Mouse (Mus musculus): ENCODE measurements around the gene Rps2.
"Not testable (repeated sequence)": the region's sequence is repeated elsewhere in the genome, so short reads cannot be mapped to it uniquely, and the experiment has no call there.

Rps2 gene

DNA sequence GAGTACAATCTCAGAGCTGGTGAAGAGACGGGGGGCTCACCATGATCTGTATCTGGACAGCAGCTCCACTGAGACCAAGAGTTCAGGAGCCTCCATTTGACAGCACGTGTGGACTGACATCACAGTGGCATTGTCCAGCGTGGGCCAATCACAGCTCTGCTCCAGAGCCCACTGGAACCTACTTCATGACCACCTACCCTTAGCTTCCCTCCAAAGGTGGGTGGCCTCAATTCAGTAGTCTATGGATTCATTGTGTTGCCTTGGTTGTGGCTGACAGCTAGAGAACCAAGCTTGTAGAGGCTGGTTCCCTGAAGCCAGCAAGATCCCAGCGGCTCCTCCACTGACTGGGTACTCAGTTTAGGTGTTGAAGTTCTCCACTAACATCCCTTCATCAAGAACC, at the start of gene Rps2, which contains the start of gene Rnf151:
Gene Rps2 (plus strand): TSS at position 174 of the 400 bp plus-strand sequence.
Gene Rnf151 (minus strand): TSS at position 121 of the 400 bp plus-strand sequence.
- no peak for DNase-seq

DNA sequence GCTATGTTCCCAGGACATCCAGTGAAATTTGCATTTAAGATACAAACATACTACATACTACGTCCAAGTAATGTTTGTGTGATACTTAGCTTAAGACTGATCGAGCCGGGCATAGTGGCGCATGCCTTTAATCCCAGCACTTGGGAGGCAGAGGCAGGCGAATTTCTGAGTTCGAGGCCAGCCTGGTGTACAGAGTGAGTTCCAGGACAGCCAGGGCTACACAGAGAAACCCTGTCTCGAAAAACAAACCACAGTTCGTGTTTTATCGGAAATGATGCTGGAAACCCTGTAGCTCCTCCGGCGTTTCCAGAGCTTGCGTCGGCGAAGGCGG, 48.7 kb upstream of the Rps2 start:
- DNase-seq = not testable (repeated sequence)

DNA sequence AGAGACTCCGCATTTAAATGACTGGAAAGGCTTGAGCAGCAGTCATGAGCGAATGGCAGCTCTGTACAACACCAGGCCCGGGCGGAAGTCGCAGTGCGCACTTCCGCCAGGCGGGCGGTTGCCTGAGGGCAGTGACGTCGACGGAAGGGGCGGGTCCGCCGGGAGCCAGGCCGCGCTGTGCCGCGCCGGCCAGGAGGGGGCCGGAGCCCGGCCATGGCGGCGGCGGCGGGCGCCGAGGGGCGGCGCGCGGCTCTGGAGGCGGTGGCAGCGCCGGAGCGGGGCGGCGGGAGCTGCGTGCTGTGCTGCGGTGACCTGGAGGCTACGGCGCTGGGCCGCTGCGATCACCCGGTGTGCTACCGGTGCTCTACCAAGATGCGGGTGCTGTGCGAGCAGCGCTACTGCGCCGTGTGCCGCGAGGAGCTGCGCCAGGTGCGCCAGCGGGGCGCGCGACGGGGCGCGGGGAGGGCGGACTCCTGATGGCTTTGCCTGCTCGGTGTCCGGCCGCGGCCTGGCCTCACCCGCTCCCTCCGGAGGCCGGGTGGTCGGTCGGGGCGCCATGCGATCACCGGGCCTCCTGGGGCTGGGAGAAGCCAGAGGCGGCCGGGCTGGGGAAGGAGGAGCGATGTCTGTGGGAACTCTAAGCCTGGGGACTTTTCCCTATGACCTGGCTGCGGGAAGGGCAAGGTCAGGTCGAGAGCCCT, 48.2 kb upstream of the Rps2 start, which contains the start of gene Zfp598:
Gene Zfp598 (plus strand): TSS at position 143 of the 701 bp plus-strand sequence.
- peak; percentile 97 for DNase-seq

DNA sequence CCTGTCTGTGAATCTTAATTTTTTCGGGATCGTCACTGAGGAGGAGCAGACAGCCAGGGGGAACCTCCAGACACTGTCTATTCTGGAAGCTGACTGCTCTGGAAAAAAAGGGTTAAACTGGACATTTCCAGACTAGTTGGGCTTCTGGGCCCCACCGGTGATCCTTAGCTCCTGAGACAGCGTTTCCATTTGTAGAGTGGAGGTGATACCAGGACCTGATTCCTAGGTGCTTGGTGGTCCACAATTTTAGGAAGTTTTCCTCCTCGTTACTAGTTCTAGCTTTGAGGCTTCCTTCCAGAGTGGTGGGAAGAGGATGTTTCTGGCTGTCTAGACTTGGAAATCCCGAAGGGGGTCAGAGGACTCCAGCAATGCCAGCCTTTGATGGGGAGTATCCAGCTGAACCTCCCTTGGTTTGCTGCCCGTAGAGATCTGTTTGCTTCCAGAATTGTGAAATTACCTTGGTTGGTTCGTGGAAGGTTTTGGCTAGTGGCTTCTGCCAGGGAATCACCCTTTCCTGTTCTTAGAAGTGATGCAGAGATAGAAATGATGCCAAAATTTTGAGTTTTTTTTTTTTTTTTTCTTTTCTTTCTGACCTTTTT, 47.6 kb upstream of the Rps2 start:
- DNase-seq = no peak

DNA sequence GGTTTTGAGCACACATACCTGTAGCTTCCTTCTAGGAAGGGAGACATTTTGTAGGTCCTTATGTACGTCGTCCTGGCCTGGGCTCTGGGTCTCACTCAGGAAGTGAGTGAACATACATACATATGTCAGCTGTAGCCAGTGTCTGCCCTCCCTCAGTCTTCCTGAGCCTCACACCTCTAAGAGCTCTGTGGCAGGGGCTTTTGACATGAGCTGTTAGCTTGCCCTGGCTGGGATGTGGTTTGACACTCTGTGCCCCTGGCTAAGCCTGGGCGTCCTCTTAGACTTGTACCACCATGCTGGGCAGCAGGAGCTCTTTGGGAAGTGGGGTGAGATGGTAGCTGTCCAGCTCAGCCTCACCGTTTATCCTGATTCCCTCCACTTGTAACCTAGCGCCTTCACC, 46.6 kb upstream of the Rps2 start:
- no peak for DNase-seq

DNA sequence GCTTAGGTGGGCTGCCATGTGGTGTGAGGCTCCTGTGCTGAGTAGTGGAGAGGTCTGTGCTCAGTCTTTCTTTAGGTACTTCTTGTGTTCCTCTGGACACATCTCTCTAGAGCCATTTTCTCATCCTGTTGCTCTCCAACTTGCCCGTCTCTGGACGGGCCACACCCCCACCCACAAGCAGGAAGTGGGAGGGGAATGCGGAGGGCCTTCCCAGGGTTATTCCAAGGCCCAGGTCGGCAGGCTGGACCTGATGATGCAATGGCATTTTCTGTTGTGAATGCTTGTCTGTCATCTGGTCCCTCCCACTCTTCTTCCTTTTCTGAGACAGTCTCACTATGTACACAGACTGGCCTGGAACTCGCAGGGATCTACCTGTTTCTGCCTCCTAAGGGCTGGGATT, 45.8 kb upstream of the Rps2 start:
- peak; percentile 88 for DNase-seq

DNA sequence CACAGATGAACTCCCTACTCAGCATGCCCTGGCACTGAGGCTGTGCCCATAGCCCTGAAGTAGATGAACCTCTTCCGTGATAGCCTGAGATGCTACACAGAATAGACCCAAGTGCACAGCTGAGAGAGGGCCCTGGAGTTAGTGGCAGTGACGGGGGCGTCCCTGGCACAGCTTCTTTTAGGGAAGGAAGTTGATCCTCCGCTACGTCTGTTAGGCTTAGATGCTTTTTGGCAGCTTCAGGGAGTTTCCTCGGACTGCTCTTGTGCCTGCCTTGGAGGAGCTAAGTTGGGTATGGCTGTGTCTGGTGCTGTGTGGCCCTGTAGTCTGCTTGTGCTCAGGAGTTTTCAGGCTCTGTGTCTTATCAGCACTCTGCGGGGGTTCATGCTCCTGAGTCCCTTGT, 43.6 kb upstream of the Rps2 start:
- no peak for DNase-seq

DNA sequence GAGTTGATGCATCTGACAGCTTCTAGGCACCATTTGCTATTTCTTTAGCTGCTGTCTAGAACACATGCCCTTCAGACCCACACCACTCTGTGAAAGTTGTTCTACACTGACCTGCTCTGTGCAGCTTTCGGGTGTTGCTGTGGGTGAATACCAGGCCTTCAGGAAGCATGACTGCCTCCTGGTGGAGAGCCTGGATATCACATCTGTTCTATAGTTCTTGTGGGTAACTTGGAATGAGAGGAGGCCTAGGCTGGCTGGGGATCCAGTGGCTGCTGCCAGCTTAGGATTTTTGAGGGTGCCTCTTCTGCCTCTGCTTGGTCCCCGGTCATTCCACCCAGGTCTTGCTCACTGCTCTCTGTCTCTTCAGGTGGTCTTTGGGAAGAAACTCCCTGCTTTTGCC, 41.7 kb upstream of the Rps2 start:
- DNase-seq = peak; percentile 90

DNA sequence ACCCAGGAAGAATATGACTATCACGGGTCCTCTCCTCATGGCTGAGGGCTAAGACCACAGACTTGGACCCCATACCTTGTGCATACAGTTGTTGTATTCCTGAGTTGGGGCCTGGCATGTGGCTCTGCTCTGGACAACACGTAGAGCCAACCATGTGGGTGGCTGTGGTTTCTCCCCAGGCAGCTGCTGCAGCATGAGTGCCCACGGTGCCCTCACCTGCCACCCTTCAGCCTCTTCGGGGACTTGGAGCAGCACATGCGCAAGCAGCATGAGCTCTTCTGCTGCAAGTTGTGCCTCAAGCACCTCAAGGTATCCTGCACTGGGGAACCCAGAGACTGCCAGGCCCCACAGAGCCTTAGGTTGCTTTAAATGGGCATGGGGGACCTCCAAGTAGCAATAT, 41.0 kb upstream of the Rps2 start:
- DNase-seq = no peak

DNA sequence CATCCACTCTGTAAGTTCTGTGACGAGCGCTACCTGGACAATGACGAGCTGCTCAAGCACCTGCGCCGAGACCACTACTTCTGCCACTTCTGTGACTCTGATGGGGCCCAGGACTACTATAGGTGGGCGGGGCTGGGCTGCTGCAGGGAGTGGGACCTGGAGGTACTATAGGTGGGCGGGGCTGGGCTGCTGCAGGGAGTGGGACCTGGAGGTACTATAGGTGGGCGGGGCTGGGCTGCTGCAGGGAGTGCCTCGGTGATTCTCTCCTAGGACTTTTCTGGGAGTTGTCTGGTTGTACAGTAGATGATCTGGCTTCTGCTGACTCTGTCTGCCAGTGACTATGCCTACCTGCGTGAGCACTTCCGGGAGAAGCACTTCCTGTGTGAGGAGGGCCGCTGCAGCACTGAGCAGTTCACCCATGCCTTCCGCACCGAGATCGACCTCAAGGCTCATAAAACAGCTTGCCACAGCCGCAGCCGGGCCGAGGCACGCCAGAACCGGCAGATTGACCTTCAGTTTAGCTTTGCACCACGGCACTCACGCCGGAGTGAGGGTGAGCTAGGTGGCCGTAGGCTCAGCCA, 40.3 kb upstream of the Rps2 start:
- DNase-seq = no peak

DNA sequence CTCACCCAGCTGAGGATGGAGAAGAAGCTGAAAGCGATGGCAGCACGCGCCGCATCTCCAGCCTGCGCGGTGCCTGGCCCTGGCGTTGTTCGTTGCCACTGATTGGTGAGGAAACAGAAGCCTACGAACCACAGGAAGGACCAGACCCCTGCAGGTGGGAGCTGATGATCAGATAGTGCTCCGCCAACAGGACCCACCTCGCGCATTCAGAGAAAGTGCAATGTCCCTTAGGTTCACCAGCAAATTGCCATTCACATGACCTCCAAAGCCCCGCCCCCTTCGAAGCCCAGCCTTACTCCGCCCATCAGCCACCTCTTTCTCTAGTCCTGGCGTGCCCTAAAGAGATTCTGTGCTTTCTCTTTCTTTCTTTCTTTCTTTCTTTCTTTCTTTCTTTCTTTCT, 31.4 kb upstream of the Rps2 start:
- peak; percentile 73 for DNase-seq

DNA sequence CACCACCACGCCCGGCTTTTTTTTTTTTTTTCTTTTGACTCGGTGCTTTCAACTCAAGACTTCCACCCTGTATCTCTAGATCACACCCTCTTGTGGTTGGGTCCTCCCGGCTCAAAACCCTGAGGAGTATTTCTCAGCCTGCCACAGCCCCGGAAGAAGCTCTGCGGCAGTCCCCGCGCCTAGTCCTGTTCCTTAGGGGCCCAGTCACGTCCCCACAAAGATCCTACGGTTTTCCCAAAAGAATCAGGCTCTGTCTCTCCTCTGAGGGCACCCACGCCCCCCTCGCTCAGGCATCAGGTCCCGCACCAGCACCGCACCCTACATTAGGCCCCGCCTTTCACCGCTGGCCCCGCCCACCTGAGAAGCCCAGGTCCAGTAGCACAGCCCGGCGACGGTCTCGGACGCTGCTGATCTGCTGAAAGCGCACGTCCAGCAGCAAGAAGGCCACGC, 30.7 kb upstream of the Rps2 start:
- peak; percentile 84 for DNase-seq

DNA sequence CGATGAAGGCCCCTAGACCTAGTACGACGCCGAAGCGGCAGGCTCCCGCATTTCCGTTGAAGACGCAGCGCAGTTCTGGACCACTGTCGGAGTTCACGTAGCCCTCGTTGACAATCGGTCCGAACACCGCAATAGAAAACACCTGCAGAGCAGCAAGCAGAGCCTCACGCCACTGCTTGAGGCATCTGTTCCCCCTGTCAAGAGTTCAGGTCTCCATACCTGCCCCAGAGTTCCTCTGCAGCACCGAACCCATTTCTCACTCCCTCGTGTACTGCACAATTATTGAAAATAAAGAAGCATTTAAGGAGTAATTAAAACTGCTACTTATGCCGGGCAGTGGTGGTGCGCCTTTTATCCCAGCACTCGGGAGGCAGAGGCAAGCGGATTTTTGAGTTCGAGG, 30.3 kb upstream of the Rps2 start:
- DNase-seq = no peak

DNA sequence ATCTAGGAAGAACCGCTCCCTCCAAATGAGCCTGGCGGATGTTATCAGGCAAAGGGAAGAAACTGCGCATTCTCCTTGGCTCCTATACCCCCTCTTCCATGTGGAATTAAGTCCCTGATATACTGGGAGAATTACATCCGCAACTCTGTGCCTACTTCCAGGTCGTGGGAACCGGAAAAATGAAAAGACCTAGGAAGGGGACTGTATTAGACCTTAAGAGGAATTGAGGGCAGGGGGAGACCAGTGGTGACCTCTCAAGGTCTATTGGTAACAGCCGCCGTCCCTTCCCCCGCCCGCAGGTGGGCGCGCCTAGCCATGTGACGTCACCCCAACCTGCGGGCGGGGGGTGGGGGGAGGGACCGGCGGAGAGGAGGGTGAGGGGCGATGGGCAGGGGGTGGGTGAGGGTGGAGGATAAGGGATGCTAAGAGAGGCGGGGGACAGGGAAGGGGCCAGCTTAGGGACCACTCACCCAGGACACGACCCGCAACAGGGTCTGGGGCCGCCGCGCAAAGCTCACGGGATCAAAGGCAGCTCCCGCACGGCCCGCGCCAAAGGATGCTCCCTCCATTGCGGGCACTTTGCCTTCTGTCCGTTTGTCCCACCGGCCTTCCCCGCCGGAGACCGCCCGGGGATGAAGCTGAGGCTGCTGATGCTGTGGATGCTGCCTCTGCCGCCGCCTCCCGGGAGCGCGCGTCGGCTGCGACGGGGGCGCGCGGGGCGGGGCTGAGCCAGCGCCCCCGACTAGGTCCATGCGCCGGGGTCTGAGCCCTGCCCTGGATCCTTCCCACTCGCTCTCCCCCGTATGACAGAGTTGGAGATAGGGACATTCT, 28.4 kb upstream of the Rps2 start, which contains the start of gene Syngr3:
Gene Syngr3 (minus strand): TSS at position 705 of the 831 bp plus-strand sequence.
- no peak for DNase-seq

DNA sequence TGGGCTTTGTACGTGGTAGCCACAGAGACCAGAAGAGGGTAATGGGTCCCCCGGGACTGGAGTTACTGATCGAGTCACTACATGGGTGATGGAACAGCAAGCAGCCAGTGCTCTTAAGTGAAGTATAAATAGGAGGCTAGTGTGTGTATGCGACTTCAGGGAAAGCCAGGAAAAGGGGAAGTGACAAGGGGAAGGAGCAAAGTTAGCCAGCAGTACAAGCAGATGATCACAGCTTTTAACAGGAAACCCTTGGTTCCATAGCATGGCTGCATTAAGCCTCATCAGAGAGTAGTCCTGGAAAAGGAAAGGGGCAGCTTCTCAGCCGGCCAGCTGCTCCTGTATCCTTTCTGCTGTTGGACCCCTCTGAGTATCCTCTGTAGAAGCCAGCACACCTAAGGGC, 25.5 kb upstream of the Rps2 start:
- DNase-seq = no peak

DNA sequence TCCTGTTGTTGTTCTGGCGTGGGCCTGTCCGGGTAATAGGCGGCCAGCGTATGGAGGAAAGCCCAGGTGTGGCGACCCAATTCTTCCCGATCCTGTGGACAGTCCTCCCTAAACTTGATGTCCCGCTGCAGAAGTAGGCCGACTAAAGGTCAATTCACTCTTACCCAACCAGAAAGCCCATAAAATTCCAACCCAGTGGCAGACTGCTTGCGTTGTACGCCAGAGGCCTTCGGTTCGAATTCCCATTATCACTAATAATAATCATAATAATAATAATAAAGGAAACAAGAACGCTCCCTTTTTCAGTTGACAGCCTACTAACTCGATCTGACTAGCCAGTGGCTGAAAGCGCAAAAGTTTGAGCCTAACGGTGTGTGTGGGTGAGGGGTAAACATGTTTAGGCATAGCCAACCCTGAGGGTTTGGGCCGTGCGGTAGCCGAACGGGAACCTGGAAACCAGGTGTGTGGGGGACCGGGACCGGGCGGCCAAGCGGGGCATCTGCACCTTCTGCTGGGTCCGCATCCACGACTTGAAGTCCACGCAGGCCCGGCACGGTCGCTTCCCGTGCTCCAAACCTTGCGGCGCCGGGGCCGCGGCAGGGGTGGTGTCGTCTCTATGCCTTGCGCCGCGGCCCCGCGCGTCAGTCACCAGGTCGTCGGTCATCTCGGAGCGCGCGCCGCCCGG, 22.4 kb upstream of the Rps2 start:
- DNase-seq = peak; percentile 10

DNA sequence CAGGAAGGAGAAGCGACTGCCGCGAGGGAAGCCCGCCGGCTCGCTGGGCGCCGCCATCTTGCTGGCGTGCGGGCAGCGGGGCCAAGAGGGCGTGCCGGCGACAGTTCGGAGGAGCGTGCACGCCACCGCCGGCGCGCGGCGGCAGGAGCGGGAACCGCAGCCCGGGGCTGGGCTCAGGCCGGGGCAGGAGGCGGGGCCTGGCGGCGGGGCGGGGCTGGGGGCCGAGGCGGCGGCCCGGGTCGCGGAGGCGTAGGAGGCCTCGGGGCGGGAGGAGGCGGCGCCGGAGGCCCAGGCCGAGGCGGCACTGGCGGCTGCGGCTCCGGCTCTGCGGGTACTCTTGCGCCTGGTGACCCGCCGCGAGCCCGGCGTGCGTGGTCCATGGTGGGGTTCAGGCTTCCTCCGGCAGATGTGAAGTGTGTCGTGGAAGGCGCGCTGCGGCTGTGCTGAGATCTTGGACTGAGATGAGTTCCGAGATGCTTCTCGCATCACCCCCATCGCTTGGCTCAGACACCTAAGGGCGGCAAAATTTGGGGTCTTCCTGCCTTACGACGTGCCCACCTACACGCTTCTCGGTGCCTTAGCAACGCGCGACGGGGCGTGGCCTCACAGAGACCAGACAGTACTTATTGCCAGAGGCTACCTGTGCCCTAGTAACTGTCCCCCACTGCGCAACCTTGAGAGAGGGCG, 21.8 kb upstream of the Rps2 start, which contains the start of the genes Gfer and Noxo1:
Gene Gfer (minus strand): TSS at position 146 of the 687 bp plus-strand sequence.
Gene Noxo1 (plus strand): TSS at position 224 of the 687 bp plus-strand sequence.
- DNase-seq = peak; percentile 91

DNA sequence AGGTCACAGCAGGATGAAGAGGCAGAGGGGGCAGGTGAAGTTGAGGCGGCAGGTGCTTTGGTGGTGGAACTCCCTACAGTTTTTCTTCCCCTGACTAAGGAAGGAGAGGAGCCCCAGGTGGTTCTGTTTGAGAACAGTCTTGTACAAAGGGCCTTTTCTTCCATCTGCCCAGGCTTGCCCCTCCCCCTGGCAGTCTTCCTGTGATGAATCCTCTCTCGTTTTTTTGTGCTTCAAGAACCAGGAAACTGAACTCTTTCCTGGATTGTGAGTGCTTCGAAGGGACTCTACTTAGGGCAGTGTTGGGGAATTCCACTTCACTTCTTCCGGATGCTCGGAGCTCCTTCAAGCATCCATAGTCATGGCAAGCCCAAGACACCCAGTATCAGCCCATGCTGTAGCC, 19.9 kb upstream of the Rps2 start:
- no peak for DNase-seq

DNA sequence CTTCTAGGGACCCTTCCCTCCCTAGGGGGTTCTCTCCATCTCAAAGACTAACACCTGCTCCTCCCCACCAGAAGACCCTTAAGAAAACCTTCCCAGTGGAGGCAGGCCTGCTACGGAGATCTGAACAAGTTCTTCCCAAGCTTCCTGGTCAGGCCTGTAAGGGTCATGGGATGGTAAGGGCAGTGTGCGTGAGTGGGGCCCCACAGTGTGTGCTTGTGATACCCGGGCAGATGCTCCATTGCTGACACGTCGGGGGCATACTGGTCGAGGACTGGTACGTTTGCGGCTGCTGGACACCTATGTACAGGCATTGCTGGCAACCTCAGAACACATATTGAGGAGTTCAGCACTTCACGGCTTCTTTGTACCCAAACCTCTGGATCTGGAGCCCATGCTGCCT, 19.2 kb upstream of the Rps2 start:
- no peak for DNase-seq

DNA sequence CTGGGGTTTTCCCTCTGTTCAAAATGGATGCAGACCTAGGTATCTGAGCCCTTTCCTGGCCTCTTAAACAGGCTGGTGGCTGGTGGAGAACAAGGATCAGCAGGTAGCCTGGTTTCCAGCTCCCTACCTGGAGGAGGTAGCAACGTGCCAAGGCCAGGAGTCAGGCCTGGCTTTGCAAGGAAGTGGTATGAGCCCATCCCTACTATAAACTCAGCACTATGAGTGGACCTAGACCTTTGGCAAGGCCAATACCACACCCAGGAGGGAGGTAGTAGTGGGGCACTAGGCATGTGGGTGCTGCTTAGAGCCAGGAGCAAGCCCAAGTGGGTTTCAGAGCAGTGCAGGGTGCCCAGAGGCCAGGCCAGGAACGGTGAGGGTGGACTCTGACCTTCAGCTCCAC, 18.4 kb upstream of the Rps2 start:
- DNase-seq = no peak

DNA sequence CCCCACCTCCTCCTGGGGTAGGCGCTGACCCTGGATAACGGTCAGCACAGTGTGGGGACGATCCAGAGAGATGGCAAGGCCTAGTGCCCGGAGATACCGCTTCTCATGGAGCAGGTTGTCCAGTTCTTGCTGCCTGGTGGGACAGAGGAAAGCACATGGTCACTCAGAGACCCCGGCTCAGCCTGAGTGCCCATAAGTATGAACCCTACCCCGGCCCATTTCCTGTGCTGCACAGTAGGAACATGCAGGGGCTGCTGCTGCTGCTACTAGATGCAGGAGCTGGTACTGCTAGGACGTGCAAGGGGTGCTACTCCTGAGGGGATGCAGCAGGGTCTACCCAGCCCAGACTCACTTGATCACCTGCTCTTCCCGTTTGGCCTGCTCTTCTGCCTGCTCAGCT, 16.7 kb upstream of the Rps2 start:
- DNase-seq = no peak

DNA sequence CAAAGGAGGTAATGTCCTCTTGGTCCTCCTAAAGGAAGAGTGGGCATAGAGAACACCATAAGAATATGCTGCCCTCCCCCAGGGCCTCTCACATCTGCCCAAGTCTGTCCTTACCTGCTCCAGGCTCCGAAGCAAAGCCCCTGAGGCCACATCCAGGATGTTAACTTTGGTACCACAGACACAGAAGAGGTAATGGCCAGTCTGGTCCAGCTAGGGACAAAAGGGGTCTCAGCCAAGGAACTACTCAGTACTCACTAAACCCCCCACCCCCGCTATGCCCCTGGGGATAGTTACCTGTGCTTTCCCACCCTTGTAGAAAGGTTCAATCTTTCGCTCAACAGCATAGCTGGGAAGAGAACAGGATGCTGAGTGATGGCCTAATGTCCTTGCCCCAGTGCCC, 12.1 kb upstream of the Rps2 start:
- DNase-seq = no peak

All from lung, postnatal 36 days (tissue).